Mouse (Mus musculus) small intestine, adult 2 months (tissue): ENCODE results near the gene Caprin1.

Experiments
- CTCF ChIP-seq: fragments of 200-500 bp; IDR thresholded peaks from 2 replicates; pipeline ENCODE4 v1.5.1; 2012; ENCODE audit warnings: low read depth, mild to moderate bottlenecking, control low read depth, inconsistent platforms, low read length, moderate library complexity, mixed read lengths; ENCODE audit not compliant: insufficient replicate concordance, insufficient read length; ENCODE audit errors: extremely low read depth
- POLR2A ChIP-seq: fragments of 200-500 bp; IDR thresholded peaks from 2 replicates; pipeline ENCODE4 v1.6.1; 2012; ENCODE audit warnings: low read depth, mild to moderate bottlenecking, control low read depth, inconsistent platforms, low read length, moderate library complexity

DNA sequence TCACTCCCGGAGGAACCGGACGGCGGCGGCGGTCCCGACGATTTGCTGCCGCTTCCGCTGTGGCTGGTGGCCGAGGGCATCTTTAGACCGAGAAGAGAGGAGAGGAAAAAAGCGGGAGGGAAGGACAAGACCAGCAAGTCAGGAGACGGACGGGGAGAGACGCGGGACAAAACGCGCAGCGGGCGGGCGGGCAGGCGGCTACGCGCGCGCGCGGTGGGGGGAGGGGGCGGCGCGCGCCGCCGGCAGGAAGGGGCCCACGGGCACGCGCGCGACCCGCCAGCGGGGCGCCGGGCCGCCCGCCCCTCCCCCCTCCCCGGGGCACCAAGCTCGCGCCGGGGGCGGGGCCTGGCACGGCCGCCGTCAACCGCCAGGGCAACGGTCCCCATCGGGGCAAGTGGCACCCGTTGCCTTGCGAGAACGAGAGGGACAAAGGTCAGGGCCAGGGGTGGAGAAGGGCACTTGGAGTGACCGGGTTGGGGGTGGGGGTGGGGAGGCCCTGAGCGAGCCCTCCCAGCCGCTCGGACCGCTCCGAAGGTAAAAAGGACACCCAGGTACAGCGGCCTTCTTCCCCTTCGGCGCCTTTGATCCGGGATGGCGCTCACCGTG, 485 bp downstream of the Caprin1 start:
- TF ChIP-seq CTCF (no peak), POLR2A (no peak; the same call in 1 of the 2 replicates)
